Mouse (Mus musculus) forebrain, embryonic 13.5 days (tissue): Measurements from ENCODE around the gene Bst2. TPM values are rescaled to one million over a fixed set of nuclear protein-coding genes. Genes with fewer than 3 reads are reported as not detected.
A peak's percentile ranks its signal among the peaks of the same experiment; 100 is the strongest.

Experiments
- ATAC-seq: fragments of 200-750 bp; cut with Nextera tagmentation; 2 replicates; pipeline ENCODE4 v1.8.0; 2017
- H3K27ac ChIP-seq: fragments of 300-500 bp; sonication (generic); 2 replicates; pipeline ENCODE4 v1.5.1; 2015; ENCODE audit warnings: inconsistent platforms, mild to moderate bottlenecking, moderate library complexity
- H3K27me3 ChIP-seq: fragments of 300-500 bp; sonication (generic); 2 replicates; pipeline ENCODE4 v1.6.1; 2015; ENCODE audit warnings: mild to moderate bottlenecking, inconsistent platforms
- H3K36me3 ChIP-seq: fragments of 300-500 bp; sonication (generic); 2 replicates; pipeline ENCODE4 v1.6.1; 2015; ENCODE audit warnings: mild to moderate bottlenecking, inconsistent platforms; ENCODE audit not compliant: poor library complexity, severe bottlenecking
- H3K4me1 ChIP-seq: fragments of 300-500 bp; sonication (generic); 2 replicates; pipeline ENCODE4 v1.6.1; 2015; ENCODE audit warnings: inconsistent platforms
- H3K4me2 ChIP-seq: fragments of 300-500 bp; sonication (generic); 2 replicates; pipeline ENCODE4 v1.6.1; 2015; ENCODE audit warnings: inconsistent platforms, mild to moderate bottlenecking, moderate library complexity
- H3K4me3 ChIP-seq: fragments of 300-500 bp; sonication (generic); 2 replicates; pipeline ENCODE4 v1.5.1; 2015; ENCODE audit warnings: mild to moderate bottlenecking, inconsistent platforms
- H3K9ac ChIP-seq: fragments of 300-500 bp; sonication (generic); 2 replicates; pipeline ENCODE4 v1.6.1; 2015; ENCODE audit warnings: mild to moderate bottlenecking, inconsistent platforms
- H3K9me3 ChIP-seq: fragments of 300-500 bp; sonication (generic); replicated peaks from 2 replicates; pipeline ENCODE4 v1.6.1; 2016; ENCODE audit warnings: inconsistent platforms
- WGBS: fragments of 180-500 bp; shearing (Covaris S2); methylation state at CpG from one replicate; pipeline ENCODE4 v1.1.7; 2015; 5-methylcytosine and 5-hydroxymethylcytosine counted together
- polyA plus RNA-seq: library from polyadenylated mRNA; unstranded; fragments of >200 nt; fragmentation: Nextera tagmentation; extraction: Ambion mirVana; gene quantifications from 2 replicates; pipeline ENCODE4 v1.2.1, GENCODE M21; 2015

The Bst2 gene
- polyA plus RNA-seq, 1 experiment from 2014 or later = 8.3 TPM

GRCm38 (mm10) chr8:71558071-71558957, 21.1 kb upstream of the Bst2 start, which contains the start of gene Tmem221:
Tmem221 (minus strand) TSS chr8:71558871.
- H3K27me3 ChIP-seq = peaks cover 87% of the 10 kb centered on the region
- H3K9me3 ChIP-seq = no peaks in the 10 kb centered on the region
- ATAC-seq = no peak
- H3K27ac ChIP-seq = no peak within 1 kb of the TSS
- peaks cover 20% of the 10 kb centered on the region for H3K4me1 ChIP-seq
- WGBS = 5% methylated on average over 65 of the region's 70 CpGs
- no peaks in the 10 kb centered on the region for H3K36me3 ChIP-seq
- H3K4me2 ChIP-seq = peak within 1 kb of the TSS; percentile 52
- peak within 1 kb of the TSS; percentile 28 for H3K4me3 ChIP-seq
- peak within 1 kb of the TSS; percentile 6; the same call in 1 of the 2 replicates for H3K9ac ChIP-seq

GRCm38 (mm10) chr8:71554644-71555043, 17.4 kb upstream of the Bst2 start:
- ATAC-seq = no peak
- Histone ChIP-seq H3K36me3 (no peaks in the 10 kb centered on the region), H3K27me3 (peaks cover 51% of the 10 kb centered on the region), H3K9ac (no peak overlapping the region), H3K4me3 (no peak overlapping the region), H3K4me1 (peaks cover 11% of the 10 kb centered on the region), H3K27ac (no peak overlapping the region), H3K4me2 (no peak overlapping the region), H3K9me3 (no peaks in the 10 kb centered on the region)
- WGBS = 91% methylated on average over 2 of the region's 2 CpGs

GRCm38 (mm10) chr8:71554001-71554400, 16.7 kb upstream of the Bst2 start:
- Histone ChIP-seq H3K27ac (no peak overlapping the region), H3K9ac (no peak overlapping the region), H3K36me3 (no peaks in the 10 kb centered on the region), H3K9me3 (no peaks in the 10 kb centered on the region), H3K4me3 (no peak overlapping the region), H3K4me1 (peaks cover 9% of the 10 kb centered on the region), H3K4me2 (no peak overlapping the region), H3K27me3 (peaks cover 44% of the 10 kb centered on the region)
- 66% methylated on average over 6 of the region's 6 CpGs for WGBS
- no peak for ATAC-seq

GRCm38 (mm10) chr8:71552770-71553169, 15.5 kb upstream of the Bst2 start:
- WGBS = 73% methylated on average over 6 of the region's 6 CpGs

GRCm38 (mm10) chr8:71550754-71551153, 13.5 kb upstream of the Bst2 start:
- Histone ChIP-seq H3K4me3 (no peak overlapping the region), H3K4me1 (no peaks in the 10 kb centered on the region), H3K9me3 (no peaks in the 10 kb centered on the region), H3K27me3 (peaks cover 12% of the 10 kb centered on the region), H3K36me3 (peaks cover 27% of the 10 kb centered on the region), H3K9ac (no peak overlapping the region), H3K4me2 (no peak overlapping the region), H3K27ac (no peak overlapping the region)
- WGBS = 75% methylated on average over 7 of the region's 7 CpGs
- ATAC-seq = no peak

More at GRCm38 (mm10) chr8:71552770-71553169, 15.5 kb upstream of the Bst2 start:
- Histone ChIP-seq H3K4me2 (no peak overlapping the region), H3K4me3 (no peak overlapping the region), H3K9ac (no peak overlapping the region), H3K36me3 (peaks cover 8% of the 10 kb centered on the region), H3K9me3 (no peaks in the 10 kb centered on the region), H3K27ac (no peak overlapping the region), H3K4me1 (no peaks in the 10 kb centered on the region), H3K27me3 (peaks cover 32% of the 10 kb centered on the region)
- no peak for ATAC-seq

GRCm38 (mm10) chr8:71547590-71547989, 10.3 kb upstream of the Bst2 start:
- Histone ChIP-seq H3K27ac (no peak overlapping the region), H3K9ac (no peak overlapping the region), H3K4me3 (no peak overlapping the region), H3K27me3 (no peaks in the 10 kb centered on the region), H3K4me2 (no peak overlapping the region), H3K9me3 (no peaks in the 10 kb centered on the region), H3K4me1 (peaks cover 11% of the 10 kb centered on the region), H3K36me3 (peaks cover 35% of the 10 kb centered on the region)
- WGBS = 86% methylated on average over 7 of the region's 7 CpGs
- no peak for ATAC-seq

- 0 out of 2 replicates have a peak, but pooled peaks cover under 1% of the 10 kb centered on the region for H3K27me3 ChIP-seq
- H3K9ac ChIP-seq = no peak overlapping the region
- H3K4me3 ChIP-seq = no peak overlapping the region
- 95% methylated on average over 11 of the region's 11 CpGs for WGBS
- no peaks in the 10 kb centered on the region for H3K9me3 ChIP-seq
- H3K27ac ChIP-seq = no peak overlapping the region
- ATAC-seq = no peak
- H3K36me3 ChIP-seq = peaks cover 35% of the 10 kb centered on the region
- H3K4me1 ChIP-seq = peaks cover 11% of the 10 kb centered on the region
- H3K4me2 ChIP-seq = no peak overlapping the region
Measured at GRCm38 (mm10) chr8:71545053-71545452, 7.8 kb upstream of the Bst2 start.

GRCm38 (mm10) chr8:71543755-71544154, 6.5 kb upstream of the Bst2 start:
- Histone ChIP-seq H3K4me2 (peak overlapping the region; percentile 89), H3K9me3 (no peaks in the 10 kb centered on the region), H3K4me1 (peaks cover 11% of the 10 kb centered on the region), H3K27me3 (peaks cover 4% of the 10 kb centered on the region; the same call in 1 of the 2 replicates), H3K27ac (no peak overlapping the region), H3K4me3 (peak overlapping the region; percentile 92), H3K9ac (peak overlapping the region; percentile 86), H3K36me3 (peaks cover 35% of the 10 kb centered on the region)
- 92% methylated on average over 9 of the region's 9 CpGs for WGBS
- no peak for ATAC-seq

GRCm38 (mm10) chr8:71542632-71543343, 5.5 kb upstream of the Bst2 start, which contains the start of gene Mvb12a:
Mvb12a (plus strand) TSS chr8:71542922.
- under 1% methylated on average over 55 of the region's 55 CpGs for WGBS
- no peak within 1 kb of the TSS for H3K27ac ChIP-seq
- peak within 1 kb of the TSS; percentile 86 for H3K9ac ChIP-seq

GRCm38 (mm10) chr8:71535663-71536062, 1.6 kb downstream of the Bst2 start:
- Histone ChIP-seq H3K4me3 (no peak overlapping the region), H3K27me3 (peaks cover 37% of the 10 kb centered on the region), H3K36me3 (no peaks in the 10 kb centered on the region), H3K9me3 (no peaks in the 10 kb centered on the region), H3K4me2 (no peak overlapping the region), H3K4me1 (peaks cover 5% of the 10 kb centered on the region; the same call in 1 of the 2 replicates), H3K9ac (no peak overlapping the region), H3K27ac (no peak overlapping the region)
- ATAC-seq = no peak
- 72% methylated on average over 5 of the region's 5 CpGs for WGBS

More at GRCm38 (mm10) chr8:71542632-71543343, 5.5 kb upstream of the Bst2 start, which contains the start of gene Mvb12a:
- Histone ChIP-seq H3K4me1 (peaks cover 11% of the 10 kb centered on the region), H3K27me3 (peaks cover 13% of the 10 kb centered on the region), H3K4me3 (peak within 1 kb of the TSS; percentile 92), H3K9me3 (no peaks in the 10 kb centered on the region), H3K4me2 (peak within 1 kb of the TSS; percentile 89), H3K36me3 (peaks cover 27% of the 10 kb centered on the region)
- ATAC-seq = peak; percentile 96

GRCm38 (mm10) chr8:71534263-71534810, 2.9 kb downstream of the Bst2 start:
- peaks cover 33% of the 10 kb centered on the region for H3K27me3 ChIP-seq
- WGBS = 35% methylated on average over 3 of the region's 3 CpGs
- H3K9me3 ChIP-seq = no peaks in the 10 kb centered on the region
- ATAC-seq = no peak
- H3K9ac ChIP-seq = no peak overlapping the region
- H3K4me2 ChIP-seq = no peak overlapping the region
- no peak overlapping the region for H3K27ac ChIP-seq
- H3K4me3 ChIP-seq = no peak overlapping the region
- no peaks in the 10 kb centered on the region for H3K36me3 ChIP-seq
- H3K4me1 ChIP-seq = peaks cover 5% of the 10 kb centered on the region; the same call in 1 of the 2 replicates
